Mouse (Mus musculus): ENCODE results near the gene Tent5a.

The Tent5a gene

GRCm38 (mm10) chr9:85327242-85328211 is at the start of gene Tent5a:
TSS of gene Tent5a (minus strand) at chr9:85327348.
- ATAC-seq (ENCODE audit: low TSS enrichment) = peak; percentile 62

- ATAC-seq (ENCODE audit: low TSS enrichment) = no peak
Observed at GRCm38 (mm10) chr9:85376643-85377307, 49.6 kb upstream of the Tent5a start.

- no peak for ATAC-seq (ENCODE audit: low TSS enrichment)
Observed at GRCm38 (mm10) chr9:85375152-85375551, 48.0 kb upstream of the Tent5a start.

- ATAC-seq (ENCODE audit: low TSS enrichment) = no peak
Observed at GRCm38 (mm10) chr9:85372034-85372433, 44.9 kb upstream of the Tent5a start.

- ATAC-seq (ENCODE audit: low TSS enrichment) = no peak
Observed at GRCm38 (mm10) chr9:85369512-85369911, 42.4 kb upstream of the Tent5a start.

GRCm38 (mm10) chr9:85357154-85357860 is 30.2 kb upstream of the Tent5a start:
- no peak for ATAC-seq (ENCODE audit: low TSS enrichment)

GRCm38 (mm10) chr9:85355559-85355958 is 28.4 kb upstream of the Tent5a start:
- no peak for ATAC-seq (ENCODE audit: low TSS enrichment)

GRCm38 (mm10) chr9:85347823-85348523 is 20.8 kb upstream of the Tent5a start:
- no peak for ATAC-seq (ENCODE audit: low TSS enrichment)

GRCm38 (mm10) chr9:85342892-85343785 is 16.0 kb upstream of the Tent5a start:
- no peak for ATAC-seq (ENCODE audit: low TSS enrichment)

GRCm38 (mm10) chr9:85340303-85340702 is 13.2 kb upstream of the Tent5a start:
- no peak for ATAC-seq (ENCODE audit: low TSS enrichment)

GRCm38 (mm10) chr9:85336046-85336445 is 8.9 kb upstream of the Tent5a start:
- no peak for ATAC-seq (ENCODE audit: low TSS enrichment)

- no peak for ATAC-seq (ENCODE audit: low TSS enrichment)
Observed at GRCm38 (mm10) chr9:85331521-85331920, 4.4 kb upstream of the Tent5a start.

GRCm38 (mm10) chr9:85328259-85328658 is 1.1 kb upstream of the Tent5a start:
- peak; percentile 38 for ATAC-seq (ENCODE audit: low TSS enrichment)

GRCm38 (mm10) chr9:85326292-85327241 is 581 bp downstream of the Tent5a start:
- ATAC-seq (ENCODE audit: low TSS enrichment) = no peak

- no peak for ATAC-seq (ENCODE audit: low TSS enrichment)
Observed at GRCm38 (mm10) chr9:85325201-85325868, 1.8 kb downstream of the Tent5a start.

GRCm38 (mm10) chr9:85324158-85324875 is 2.8 kb downstream of the Tent5a start:
- ATAC-seq (ENCODE audit: low TSS enrichment) = no peak

- ATAC-seq (ENCODE audit: low TSS enrichment) = no peak
Observed at GRCm38 (mm10) chr9:85320167-85320951, 6.8 kb downstream of the Tent5a start.

Data from frontal cortex, adult (tissue).